Mouse (Mus musculus): ENCODE data around the gene G6pc2. TPM values are rescaled to one million over a fixed set of nuclear protein-coding genes. Genes with fewer than 3 reads are reported as not detected.

The G6pc2 gene
- polyA plus RNA-seq, 1 experiment from 2014 or later, result not detected

DNA sequence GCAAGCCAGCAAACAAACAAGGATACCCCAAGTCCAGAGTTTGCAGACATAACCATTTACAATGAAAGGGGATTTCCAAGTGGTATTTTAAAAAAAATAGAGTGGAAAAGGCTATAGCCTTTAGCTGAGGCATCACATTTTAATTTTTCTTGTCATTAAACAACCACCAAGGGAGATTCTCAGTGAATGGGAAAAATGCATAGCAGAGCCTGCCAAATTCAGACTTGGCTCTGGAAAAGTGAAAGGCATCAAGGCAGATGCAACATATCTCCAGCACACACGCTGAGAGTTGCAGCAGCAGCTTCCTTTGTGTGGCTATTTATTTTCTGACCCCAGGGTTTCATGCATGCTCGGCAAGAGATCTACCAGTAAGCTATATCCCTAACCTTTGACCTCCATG is 34.1 kb downstream of the G6pc2 start:
- no peaks in the 10 kb centered on the region for H3K9me3 ChIP-seq
- no peaks in the 10 kb centered on the region for H3K36me3 ChIP-seq
- no peak for ATAC-seq (ENCODE audit: extremely low read depth, insufficient number of reproducible peaks, low FRiP score, low TSS enrichment)
- H3K27me3 ChIP-seq (replicated peaks), result no peaks in the 10 kb centered on the region
- H3K4me1 ChIP-seq, result no peaks in the 10 kb centered on the region
- no peak overlapping the region for H3K4me2 ChIP-seq
- H3K4me3 ChIP-seq, result no peak overlapping the region
- H3K27ac ChIP-seq (replicated peaks), result no peak overlapping the region
- WGBS, result 31% methylated on average over 2 of the region's 2 CpGs
- no peak overlapping the region for H3K9ac ChIP-seq

DNA sequence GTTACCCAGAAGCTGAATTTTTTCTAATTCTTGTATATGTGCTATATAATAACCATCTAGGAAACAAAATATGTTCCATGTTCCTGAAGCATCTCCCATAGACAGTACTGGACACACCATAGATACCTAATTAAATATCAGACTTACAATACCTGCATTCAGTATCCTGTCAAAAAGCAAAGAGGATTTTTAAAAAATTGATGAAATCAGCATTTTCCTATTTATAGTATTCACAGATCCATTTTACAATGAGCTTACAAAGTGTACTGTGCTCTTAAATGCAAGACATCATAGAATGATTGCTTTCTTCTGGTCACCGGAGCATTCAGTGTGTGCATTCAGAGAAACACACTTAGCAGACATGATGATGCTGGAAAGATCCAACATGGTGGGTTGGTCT is 36.2 kb downstream of the G6pc2 start:
- H3K4me3 ChIP-seq, result no peak overlapping the region
- WGBS, result 90% methylated on average over 1 of the region's 1 CpGs
- no peak overlapping the region for H3K9ac ChIP-seq
- no peaks in the 10 kb centered on the region for H3K27me3 ChIP-seq (replicated peaks)
- no peak overlapping the region for H3K4me2 ChIP-seq
- H3K27ac ChIP-seq (replicated peaks), result no peak overlapping the region
- no peaks in the 10 kb centered on the region for H3K9me3 ChIP-seq
- no peaks in the 10 kb centered on the region for H3K36me3 ChIP-seq
- no peaks in the 10 kb centered on the region for H3K4me1 ChIP-seq
- ATAC-seq (ENCODE audit: extremely low read depth, insufficient number of reproducible peaks, low FRiP score, low TSS enrichment), result no peak

DNA sequence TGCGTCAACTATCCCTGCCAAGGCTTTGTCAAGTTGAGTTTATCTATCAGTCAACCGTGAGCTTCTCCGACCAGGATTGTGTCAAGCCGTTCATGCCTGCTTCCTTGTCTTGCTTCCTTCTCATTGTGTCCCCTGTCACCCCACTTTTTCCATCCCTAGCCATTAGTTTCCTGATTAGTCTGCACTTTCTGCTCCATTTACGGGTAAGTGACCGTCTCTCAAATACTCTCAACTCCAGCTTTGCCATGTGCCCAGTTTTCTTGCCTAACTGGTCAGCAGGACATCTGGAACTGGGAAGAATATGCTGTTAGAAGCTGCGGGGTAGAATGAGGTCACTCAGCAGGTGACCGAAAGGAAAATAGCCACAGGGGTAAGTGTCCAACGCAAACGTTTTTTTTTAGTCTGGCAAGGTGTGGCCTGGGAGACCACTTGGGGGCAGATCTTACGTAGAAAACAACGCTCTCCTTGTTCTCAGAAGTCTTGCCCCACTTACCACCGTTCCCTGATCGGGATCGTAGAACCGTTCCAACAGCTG is 37.4 kb downstream of the G6pc2 start:
- Histone ChIP-seq H3K4me3 (no peak overlapping the region), H3K4me2 (no peak overlapping the region), H3K9ac (no peak overlapping the region), H3K27ac (replicated peaks) (no peak overlapping the region), H3K4me1 (no peaks in the 10 kb centered on the region), H3K27me3 (replicated peaks) (no peaks in the 10 kb centered on the region), H3K36me3 (no peaks in the 10 kb centered on the region), H3K9me3 (no peaks in the 10 kb centered on the region)
- no peak for ATAC-seq (ENCODE audit: extremely low read depth, insufficient number of reproducible peaks, low FRiP score, low TSS enrichment)
- 61% methylated on average over 16 of the region's 16 CpGs for WGBS

DNA sequence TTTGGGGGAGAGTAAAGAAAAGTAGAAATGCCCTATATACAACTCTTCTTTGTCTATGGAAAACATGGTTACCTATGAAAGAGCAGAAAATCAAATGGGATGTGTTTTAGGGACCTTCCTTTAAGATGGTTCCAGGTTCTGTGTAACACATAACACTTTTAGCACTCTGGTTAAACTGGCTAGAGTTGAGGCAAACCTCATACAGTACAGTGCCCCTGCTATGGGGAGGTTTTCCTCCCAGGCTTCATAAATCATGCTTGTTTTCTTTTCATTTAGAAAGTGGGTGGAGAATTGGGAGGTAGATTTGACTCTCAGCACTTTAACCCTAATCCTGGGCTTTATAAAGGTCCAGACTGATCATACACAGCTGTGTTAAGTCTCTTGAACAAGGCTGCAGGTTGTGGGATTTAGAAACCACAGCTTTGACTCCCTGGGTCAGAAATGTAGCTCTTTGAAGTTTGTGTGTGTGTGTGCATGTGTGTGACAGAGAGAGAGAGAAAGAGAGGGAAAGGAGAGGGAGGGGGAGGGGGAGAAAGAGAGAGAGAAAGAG is 53.3 kb downstream of the G6pc2 start:
- no peak for ATAC-seq (ENCODE audit: extremely low read depth, insufficient number of reproducible peaks, low FRiP score, low TSS enrichment)
- Histone ChIP-seq H3K4me1 (no peaks in the 10 kb centered on the region), H3K4me2 (no peak overlapping the region), H3K27me3 (replicated peaks) (no peaks in the 10 kb centered on the region), H3K4me3 (no peak overlapping the region), H3K9me3 (no peaks in the 10 kb centered on the region), H3K36me3 (no peaks in the 10 kb centered on the region), H3K9ac (no peak overlapping the region), H3K27ac (replicated peaks) (no peak overlapping the region)

DNA sequence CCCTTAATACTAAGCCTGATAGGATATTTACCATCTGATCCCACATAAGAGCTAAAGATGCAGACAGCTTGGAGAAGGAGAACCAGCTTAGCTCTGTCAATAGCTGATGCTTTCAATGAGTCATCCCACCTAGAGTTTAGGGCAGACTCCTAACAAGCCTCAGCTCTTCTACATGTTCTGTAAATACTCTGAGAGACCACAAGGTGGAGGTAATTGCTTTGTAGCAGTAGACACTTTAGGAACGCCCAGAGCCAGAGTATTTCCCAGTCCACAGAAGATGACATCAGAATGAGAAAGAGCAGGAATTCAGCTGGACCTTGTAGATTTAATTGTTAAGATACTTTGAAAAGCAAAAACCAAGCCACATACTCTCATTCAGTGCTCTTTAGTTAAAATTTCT is 65.0 kb downstream of the G6pc2 start:
- H3K9ac ChIP-seq, result no peak overlapping the region
- no peaks in the 10 kb centered on the region for H3K4me1 ChIP-seq
- H3K27ac ChIP-seq (replicated peaks), result no peak overlapping the region
- no peaks in the 10 kb centered on the region for H3K36me3 ChIP-seq
- H3K4me2 ChIP-seq, result no peak overlapping the region
- WGBS, result 3% methylated on average over 1 of the region's 1 CpGs
- H3K9me3 ChIP-seq, result no peaks in the 10 kb centered on the region
- no peak for ATAC-seq (ENCODE audit: extremely low read depth, insufficient number of reproducible peaks, low FRiP score, low TSS enrichment)
- no peak overlapping the region for H3K4me3 ChIP-seq
- H3K27me3 ChIP-seq (replicated peaks), result no peaks in the 10 kb centered on the region

Other genes with a start within 250 kb of the G6pc2 start
- gene Nostrin, start 75.3 kb upstream of the G6pc2 start, polyA plus RNA-seq (2015; fragmentation: Nextera tagmentation; extraction: Ambion mirVana), result 2.4 and 2.9 TPM in 2 replicates
- 132 and 144 TPM in 2 replicates for gene Spc25, start 4.9 kb upstream of the G6pc2 start, polyA plus RNA-seq (2015; fragmentation: Nextera tagmentation; extraction: Ambion mirVana)
- 0.11 TPM in 2 replicates for gene Abcb11, start 131.5 kb downstream of the G6pc2 start, polyA plus RNA-seq (2015; fragmentation: Nextera tagmentation; extraction: Ambion mirVana)
- gene Dhrs9, start 169.4 kb downstream of the G6pc2 start, polyA plus RNA-seq (2015; fragmentation: Nextera tagmentation; extraction: Ambion mirVana), result 0.04 TPM in 1 of 2 replicates, not detected in the other

Measured in heart, embryonic 13.5 days (tissue).